Mouse (Mus musculus) MEL (cell line): ENCODE data around the gene Phf20.

Source experiments
- CHD2 ChIP-seq: IDR thresholded peaks from 2 replicates; pipeline ENCODE4 v1.6.1; 2011; ENCODE audit warnings: low read length, improper control_type of control experiment
- CTCF ChIP-seq, 3 experiments: IDR thresholded peaks in 2 of 3; conservative IDR thresholded peaks in 1 of 3; 2 replicates each; pipeline ENCODE4 v1.5.1; 2011 to 2012; ENCODE audit warnings: low read length in 3 of 3, low read depth in 2 of 3, mild to moderate bottlenecking in 2 of 3, improper control_type of control experiment in 1 of 3, inconsistent platforms in 1 of 3, mixed read lengths in 1 of 3, moderate library complexity in 1 of 3; ENCODE audit not compliant: control insufficient read depth in 1 of 3, insufficient read depth in 1 of 3, poor library complexity in 1 of 3, severe bottlenecking in 1 of 3
- MEF2A ChIP-seq: IDR thresholded peaks from 2 replicates; pipeline ENCODE4 v1.6.1; 2014; ENCODE audit warnings: low read depth, mild to moderate bottlenecking, inconsistent platforms, low read length, improper control_type of control experiment; ENCODE audit not compliant: poor library complexity, insufficient replicate concordance, severe bottlenecking; ENCODE audit errors: extremely low read depth
- MYC ChIP-seq: IDR thresholded peaks from 2 replicates; pipeline ENCODE4 v1.6.1; 2011; ENCODE audit warnings: low read depth, mild to moderate bottlenecking, low read length, improper control_type of control experiment, moderate library complexity

- TF ChIP-seq CTCF (IDR thresholded peaks at IDR 0.05 in 2 of 3, conservative IDR thresholded peaks at IDR 0.05 in 1 of 3; ENCODE audit: control insufficient read depth in 1 of 3, insufficient read depth in 1 of 3, low read depth in 2 of 3, low read length in 3 of 3, poor library complexity in 1 of 3, severe bottlenecking in 1 of 3) (no peak), MEF2A (no peak), CHD2 (no peak), MYC (no peak)
Observed at GRCm38 (mm10) chr2:156247599-156247998, 51.3 kb downstream of the Phf20 start.
